Mouse (Mus musculus): Measurements from ENCODE around the gene Vsx2. TPM values are rescaled to one million over a fixed set of nuclear protein-coding genes. Genes with fewer than 3 reads are reported as not detected.

Gene Vsx2
- polyA plus RNA-seq, 1 experiment from 2014 or later, result not detected

DNA sequence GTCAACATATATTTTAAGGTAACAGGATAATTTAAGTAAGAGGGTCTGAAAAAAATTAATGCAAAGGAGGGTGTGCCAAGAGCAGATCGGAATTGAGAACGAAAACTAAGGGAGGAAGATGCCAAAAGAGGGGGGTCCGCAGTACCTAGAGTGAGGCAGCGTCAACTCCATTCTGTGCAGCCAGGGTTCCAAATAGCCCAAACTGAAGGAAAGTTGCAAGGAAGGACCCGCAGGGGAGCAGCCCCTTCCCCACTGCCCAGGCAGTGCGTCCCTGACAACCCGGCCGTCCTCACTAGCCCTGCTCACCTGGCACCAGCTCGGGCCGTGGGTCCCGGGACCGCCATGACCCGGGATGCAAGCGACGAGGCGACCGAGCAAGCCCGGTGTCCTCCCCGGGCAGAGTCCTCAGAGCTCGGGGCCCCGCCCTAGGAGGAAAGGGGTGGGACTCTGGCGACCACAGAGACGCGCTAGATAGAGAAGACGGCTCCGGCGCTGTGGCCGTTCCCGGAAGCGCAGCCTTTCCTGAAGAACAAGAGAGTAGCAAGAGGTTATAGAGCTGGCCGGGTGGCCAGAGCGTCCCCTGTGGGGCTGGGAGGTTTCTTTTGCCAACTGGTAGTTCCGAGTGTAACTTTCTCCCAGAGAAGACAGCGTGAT is 47.5 kb downstream of the Vsx2 start, which contains the start of gene Abcd4:
TSS of gene Abcd4 (minus strand) at position 437 of the 654 bp plus-strand sequence.
- peak within 1 kb of the TSS; percentile 63 for H3K4me3 ChIP-seq
- peak within 1 kb of the TSS; percentile 78 for H3K4me2 ChIP-seq
- no peaks in the 10 kb centered on the region for H3K9me3 ChIP-seq
- peak; percentile 89 for ATAC-seq (ENCODE audit: extremely low read depth, insufficient number of reproducible peaks, low FRiP score, low TSS enrichment)
- no peaks in the 10 kb centered on the region for H3K27me3 ChIP-seq (replicated peaks)
- peak within 1 kb of the TSS; percentile 24; the same call in 1 of the 2 replicates for H3K27ac ChIP-seq (replicated peaks)
- H3K9ac ChIP-seq, result peak within 1 kb of the TSS; percentile 87
- under 1% methylated on average over 34 of the region's 34 CpGs for WGBS
- no peaks in the 10 kb centered on the region for H3K36me3 ChIP-seq
- peaks cover 13% of the 10 kb centered on the region for H3K4me1 ChIP-seq

DNA sequence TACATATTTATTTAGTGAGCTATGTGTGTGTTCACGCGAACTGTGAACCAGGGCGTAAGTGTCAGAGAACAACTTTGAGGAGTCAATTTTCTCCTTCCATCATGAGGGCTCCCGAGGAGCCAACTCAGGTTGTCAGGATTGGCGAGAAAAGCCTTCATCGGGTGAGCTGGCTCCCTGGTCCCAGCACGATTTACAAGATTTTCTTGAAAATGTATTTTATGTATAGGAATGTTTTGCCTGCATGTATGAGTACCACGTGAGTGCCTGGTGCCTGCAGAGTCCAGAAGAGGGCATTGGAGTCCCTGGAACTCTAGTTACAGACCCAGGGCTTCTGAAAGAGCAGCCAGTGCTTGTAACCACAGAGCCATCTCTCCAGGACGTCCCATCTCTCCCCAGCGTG is 48.1 kb downstream of the Vsx2 start:
- Histone ChIP-seq H3K9ac (peak overlapping the region; percentile 87), H3K4me1 (peaks cover 13% of the 10 kb centered on the region), H3K27me3 (replicated peaks) (no peaks in the 10 kb centered on the region), H3K9me3 (no peaks in the 10 kb centered on the region), H3K27ac (replicated peaks) (no peak overlapping the region), H3K4me3 (peak overlapping the region; percentile 63), H3K36me3 (no peaks in the 10 kb centered on the region), H3K4me2 (peak overlapping the region; percentile 78)
- no peak for ATAC-seq (ENCODE audit: extremely low read depth, insufficient number of reproducible peaks, low FRiP score, low TSS enrichment)
- WGBS, result 10% methylated on average over 10 of the region's 10 CpGs

DNA sequence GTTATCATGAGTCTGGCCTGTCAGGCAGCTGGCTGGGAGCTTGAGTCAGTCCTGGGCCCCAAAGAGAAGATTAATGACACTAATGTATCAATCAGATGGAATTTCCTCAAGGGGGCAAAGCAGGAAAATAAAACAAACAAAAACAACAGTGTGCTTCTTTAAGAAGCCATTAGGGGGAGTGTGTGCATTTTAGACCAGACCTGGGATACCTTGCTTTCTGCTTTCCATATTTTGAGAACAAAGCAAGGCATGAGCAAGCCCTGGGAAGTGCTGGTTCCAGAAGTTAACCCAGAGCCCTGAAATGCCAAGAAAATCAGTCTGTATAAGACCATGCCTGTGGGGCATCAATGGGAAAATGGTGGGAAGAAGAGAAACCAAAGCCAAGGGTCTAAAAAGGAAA is 51.4 kb downstream of the Vsx2 start:
- no peak for ATAC-seq (ENCODE audit: extremely low read depth, insufficient number of reproducible peaks, low FRiP score, low TSS enrichment)
- H3K4me3 ChIP-seq, result no peak overlapping the region
- H3K4me2 ChIP-seq, result no peak overlapping the region
- H3K36me3 ChIP-seq, result no peaks in the 10 kb centered on the region
- H3K27ac ChIP-seq (replicated peaks), result no peak overlapping the region
- H3K27me3 ChIP-seq (replicated peaks), result peaks cover 24% of the 10 kb centered on the region
- no peak overlapping the region for H3K9ac ChIP-seq
- peaks cover 17% of the 10 kb centered on the region for H3K4me1 ChIP-seq
- no peaks in the 10 kb centered on the region for H3K9me3 ChIP-seq

DNA sequence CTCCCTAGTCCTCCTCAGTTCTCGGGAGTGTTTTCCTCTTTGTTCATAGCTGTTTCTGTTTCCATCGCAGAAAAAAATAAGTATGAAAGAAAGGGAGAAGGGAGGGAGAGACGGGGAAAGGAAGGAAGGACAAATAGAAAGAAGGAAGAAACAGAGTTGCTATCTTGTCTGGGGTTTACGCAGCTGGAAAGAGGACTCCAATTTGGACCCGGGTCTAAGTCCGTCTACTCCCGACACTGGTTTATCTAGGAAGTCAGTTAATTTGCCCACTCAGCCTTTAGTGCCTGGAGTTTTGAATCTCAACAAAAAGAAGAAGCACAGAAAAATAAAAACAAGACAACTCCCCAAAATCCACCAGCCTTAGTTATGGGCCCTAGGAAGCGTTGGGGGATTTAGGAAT is 55.0 kb downstream of the Vsx2 start:
- Histone ChIP-seq H3K4me1 (peaks cover 13% of the 10 kb centered on the region; the same call in 1 of the 2 replicates), H3K4me2 (no peak overlapping the region), H3K36me3 (no peaks in the 10 kb centered on the region), H3K27ac (replicated peaks) (no peak overlapping the region), H3K4me3 (no peak overlapping the region), H3K9ac (no peak overlapping the region), H3K27me3 (replicated peaks) (peaks cover 34% of the 10 kb centered on the region), H3K9me3 (no peaks in the 10 kb centered on the region)
- 32% methylated on average over 8 of the region's 8 CpGs for WGBS
- no peak for ATAC-seq (ENCODE audit: extremely low read depth, insufficient number of reproducible peaks, low FRiP score, low TSS enrichment)

DNA sequence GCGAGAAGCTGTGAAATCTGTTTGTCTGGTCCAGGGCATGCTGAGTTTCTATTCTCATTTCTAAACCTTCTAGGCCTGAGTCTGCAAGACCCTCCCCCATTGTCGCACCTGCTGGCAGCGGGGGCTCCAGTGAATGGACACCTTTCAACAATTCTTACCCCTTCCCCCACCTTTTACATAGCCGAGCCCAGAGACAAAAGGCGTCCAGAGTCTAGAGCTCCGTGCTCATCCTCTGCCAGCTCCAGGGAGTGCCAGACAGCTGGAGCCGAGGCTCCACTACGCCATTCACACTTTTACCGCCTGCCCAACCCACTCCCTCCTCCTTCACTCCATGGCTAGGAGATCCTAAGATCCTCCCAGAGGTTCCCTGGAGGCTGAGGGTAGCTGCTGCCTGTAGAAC is 55.6 kb downstream of the Vsx2 start:
- H3K4me3 ChIP-seq, result no peak overlapping the region
- no peak overlapping the region for H3K27ac ChIP-seq (replicated peaks)
- no peaks in the 10 kb centered on the region for H3K9me3 ChIP-seq
- no peaks in the 10 kb centered on the region for H3K36me3 ChIP-seq
- WGBS, result 9% methylated on average over 9 of the region's 9 CpGs
- ATAC-seq (ENCODE audit: extremely low read depth, insufficient number of reproducible peaks, low FRiP score, low TSS enrichment), result no peak
- peaks cover 34% of the 10 kb centered on the region for H3K27me3 ChIP-seq (replicated peaks)
- H3K4me1 ChIP-seq, result peaks cover 13% of the 10 kb centered on the region; the same call in 1 of the 2 replicates
- H3K4me2 ChIP-seq, result peak overlapping the region; percentile 36
- H3K9ac ChIP-seq, result no peak overlapping the region

DNA sequence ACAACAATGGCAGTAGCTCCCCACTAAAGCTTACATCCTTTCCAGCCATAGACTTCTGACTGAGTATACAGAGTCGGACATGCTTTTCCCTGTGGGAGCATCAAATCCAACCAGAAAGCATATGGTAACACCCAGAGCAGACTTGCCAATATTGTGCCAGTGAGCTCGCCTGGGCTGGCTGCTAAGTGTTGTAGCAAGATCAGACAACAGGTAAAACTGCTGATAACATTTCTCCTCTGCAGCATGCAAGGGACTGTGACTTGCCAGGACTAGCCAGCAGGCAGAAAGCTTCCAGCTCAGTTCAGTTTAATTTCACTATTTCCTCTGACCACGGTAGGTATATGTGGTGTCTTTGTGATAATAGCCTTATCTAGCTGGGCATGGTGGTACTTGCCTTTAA is 62.3 kb downstream of the Vsx2 start:
- no peaks in the 10 kb centered on the region for H3K9me3 ChIP-seq
- no peaks in the 10 kb centered on the region for H3K36me3 ChIP-seq
- 51% methylated on average over 3 of the region's 3 CpGs for WGBS
- H3K9ac ChIP-seq, result no peak overlapping the region
- H3K4me3 ChIP-seq, result no peak overlapping the region
- H3K4me1 ChIP-seq, result no peaks in the 10 kb centered on the region
- ATAC-seq (ENCODE audit: extremely low read depth, insufficient number of reproducible peaks, low FRiP score, low TSS enrichment), result no peak
- H3K4me2 ChIP-seq, result no peak overlapping the region
- peaks cover 1% of the 10 kb centered on the region; the same call in 1 of the 2 replicates for H3K27me3 ChIP-seq (replicated peaks)
- H3K27ac ChIP-seq (replicated peaks), result no peak overlapping the region

DNA sequence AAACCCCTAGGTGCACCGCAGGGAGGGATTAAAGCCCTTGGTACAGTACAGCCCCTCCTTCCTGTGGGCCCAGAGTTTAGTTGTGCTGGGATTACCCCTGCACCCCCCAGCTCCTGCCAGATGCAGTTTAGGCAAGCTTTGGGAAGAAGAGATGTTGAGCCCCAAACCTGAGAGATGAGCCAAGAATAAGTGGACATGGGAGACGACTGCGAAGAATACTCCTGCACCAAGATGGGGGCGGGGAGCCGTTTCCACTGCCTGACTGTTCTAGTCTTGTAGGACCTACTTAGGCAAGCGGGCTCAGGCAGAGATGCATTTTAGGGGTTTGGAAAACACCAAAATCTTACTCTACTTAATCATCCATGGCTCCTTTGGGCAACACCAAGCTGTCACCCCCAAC is 70.7 kb downstream of the Vsx2 start:
- no peak for ATAC-seq (ENCODE audit: extremely low read depth, insufficient number of reproducible peaks, low FRiP score, low TSS enrichment)

DNA sequence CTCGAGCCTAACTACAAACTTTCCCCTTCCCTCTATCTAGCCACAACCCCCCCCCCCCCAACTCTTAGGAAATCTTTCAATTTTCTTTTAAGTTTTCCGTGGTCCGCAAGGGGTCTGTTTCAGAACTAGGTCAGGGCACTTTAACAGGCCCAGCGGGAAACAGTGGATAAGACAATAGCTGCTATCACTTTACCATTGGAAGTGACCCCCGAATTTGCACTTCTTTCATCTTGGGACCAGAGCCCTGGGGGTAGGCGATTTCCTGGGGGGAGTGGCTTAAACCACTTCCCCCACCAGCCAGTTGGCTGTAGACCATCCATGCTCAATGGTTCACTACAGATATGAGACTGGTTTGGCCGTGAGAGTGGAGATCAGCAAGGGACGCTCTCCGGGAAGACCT is 71.1 kb downstream of the Vsx2 start, which contains the start of gene Vrtn:
TSS of gene Vrtn (plus strand) at position 366 of the 400 bp plus-strand sequence.
- peak within 1 kb of the TSS; percentile 24; the same call in 1 of the 2 replicates for H3K4me2 ChIP-seq
- peaks cover 8% of the 10 kb centered on the region; the same call in 1 of the 2 replicates for H3K4me1 ChIP-seq
- H3K27ac ChIP-seq (replicated peaks), result no peak within 1 kb of the TSS
- H3K4me3 ChIP-seq, result peak within 1 kb of the TSS; percentile 11; the same call in 1 of the 2 replicates
- 8% methylated on average over 9 of the region's 9 CpGs for WGBS
- no peaks in the 10 kb centered on the region for H3K9me3 ChIP-seq
- no peaks in the 10 kb centered on the region for H3K36me3 ChIP-seq
- H3K27me3 ChIP-seq (replicated peaks), result peaks cover 57% of the 10 kb centered on the region
- ATAC-seq (ENCODE audit: extremely low read depth, insufficient number of reproducible peaks, low FRiP score, low TSS enrichment), result no peak
- H3K9ac ChIP-seq, result no peak within 1 kb of the TSS

More for the DNA sequence above, 70.7 kb downstream of the Vsx2 start:
- Histone ChIP-seq H3K4me1 (peaks cover 8% of the 10 kb centered on the region; the same call in 1 of the 2 replicates), H3K4me3 (no peak overlapping the region), H3K27me3 (replicated peaks) (peaks cover 56% of the 10 kb centered on the region), H3K4me2 (no peak overlapping the region), H3K36me3 (no peaks in the 10 kb centered on the region), H3K9ac (no peak overlapping the region), H3K9me3 (no peaks in the 10 kb centered on the region), H3K27ac (replicated peaks) (no peak overlapping the region)
- WGBS, result 13% methylated on average over 6 of the region's 6 CpGs

Other genes starting within 250 kb of the Vsx2 start
- 65.9 and 73.0 TPM in 2 replicates for gene Coq6, start 208.1 kb upstream of the Vsx2 start, polyA plus RNA-seq (2015; fragmentation: Nextera tagmentation; extraction: Ambion mirVana)
- gene Fam161b, start 207.9 kb upstream of the Vsx2 start, polyA plus RNA-seq (2015; fragmentation: Nextera tagmentation; extraction: Ambion mirVana), result 4.6 and 4.9 TPM in 2 replicates
- gene Entpd5, start 160.7 kb upstream of the Vsx2 start, polyA plus RNA-seq (2015; fragmentation: Nextera tagmentation; extraction: Ambion mirVana), result 23.1 and 26.9 TPM in 2 replicates
- 0.62 and 1.6 TPM in 2 replicates for gene Bbof1, start 160.7 kb upstream of the Vsx2 start, polyA plus RNA-seq (2015; fragmentation: Nextera tagmentation; extraction: Ambion mirVana)
- 19.5 and 21.5 TPM in 2 replicates for gene Rnf113a2, start 152.6 kb upstream of the Vsx2 start, polyA plus RNA-seq (2015; fragmentation: Nextera tagmentation; extraction: Ambion mirVana)
- 36.1 and 38.5 TPM in 2 replicates for gene Aldh6a1, start 118.8 kb upstream of the Vsx2 start, polyA plus RNA-seq (2015; fragmentation: Nextera tagmentation; extraction: Ambion mirVana)
- 12.9 and 13.5 TPM in 2 replicates for gene Lin52, start 118.3 kb upstream of the Vsx2 start, polyA plus RNA-seq (2015; fragmentation: Nextera tagmentation; extraction: Ambion mirVana)
- gene Abcd4, start 47.7 kb downstream of the Vsx2 start, polyA plus RNA-seq (2015; fragmentation: Nextera tagmentation; extraction: Ambion mirVana), result 9.5 and 10.0 TPM in 2 replicates
- gene Vrtn, start 71.3 kb downstream of the Vsx2 start, polyA plus RNA-seq (2015; fragmentation: Nextera tagmentation; extraction: Ambion mirVana), result not detected in 2 replicates
- gene Syndig1l, start 129.1 kb downstream of the Vsx2 start, polyA plus RNA-seq (2015; fragmentation: Nextera tagmentation; extraction: Ambion mirVana), result not detected in 2 replicates
- gene Npc2, start 203.4 kb downstream of the Vsx2 start, polyA plus RNA-seq (2015; fragmentation: Nextera tagmentation; extraction: Ambion mirVana), result 55.8 and 60.1 TPM in 2 replicates
- gene Isca2, start 203.5 kb downstream of the Vsx2 start, polyA plus RNA-seq (2015; fragmentation: Nextera tagmentation; extraction: Ambion mirVana), result 133 and 148 TPM in 2 replicates

All from heart, embryonic 13.5 days (tissue).